ENCODE assay signal across 18 mouse cellular contexts in genomic region chr3:21484052-21484451, GRCm38 (mm10).
DNase-seq lines count a peak whose midpoint lies in the region; ATAC-seq and TF ChIP-seq lines count a peak whose summit lies in the region.
"Had no signal": no experiment of that assay in that cellular context is flagged by ENCODE, and none has a peak within 500 bp of the region (broad histone marks: within the 10 kb centered on the region; RNA-seq: fewer than 3 reads in every experiment).

No protein-coding gene starts in this region.

- no peaks in the 10 kb centered on the region for H3K36me3 ChIP-seq in CH12.LX (replicated peaks in 1 of 2; ENCODE audit: control insufficient read depth in 1 of 2, insufficient read depth in 1 of 2, low read length in 1 of 2)
- H3K36me3 ChIP-seq in kidney, embryonic 14.5 days (ENCODE audit: control insufficient read depth, insufficient read depth, low read length) = no peaks in the 10 kb centered on the region
- H3K36me3 ChIP-seq: embryonic facial prominence, embryonic 13.5 days; forebrain, embryonic 10.5 days; heart, embryonic 13.5 days; hindbrain, embryonic 10.5 days; kidney, embryonic 15.5 days; limb, embryonic 10.5 days; liver, embryonic 12.5 days had no signal

- H3K79me2 ChIP-seq in CH12.LX (replicated peaks; ENCODE audit: control insufficient read depth, extremely low read depth, insufficient read depth, poor library complexity, severe bottlenecking) = no peaks in the 10 kb centered on the region

- DNase-seq in layer of hippocampus, adult 2 months (ENCODE audit: low spot score in 2 of 2) = peak; percentile 18 to 25
- DNase-seq in layer of hippocampus, adult 18-20 months (ENCODE audit: low spot score in 2 of 2) = no peak
- peak; percentile 49 for DNase-seq in CH12.LX (ENCODE audit: extremely low read depth)
- DNase-seq in left cerebral cortex, postnatal 36 days (ENCODE audit: low spot score in 2 of 2) = peak; percentile 46 to 49
- DNase-seq in embryo, embryonic 10 days (ENCODE audit: low spot score) = no peak
- DNase-seq: gastrocnemius, postnatal 36 days; thymus, postnatal 36 days had no signal

- intact Hi-C loops in left cerebral cortex, postnatal 36 days (cut with DNase I) = loop anchor here (10.0 kb wide), 1 partner anchor 829 kb away; no protein-coding TSS in a partner anchor

- no peak overlapping the region for H3K27ac ChIP-seq in layer of hippocampus, adult 2 months
- no peak overlapping the region for H3K27ac ChIP-seq in CH12.LX (ENCODE audit: insufficient read depth, low read depth)
- H3K27ac ChIP-seq in kidney, embryonic 14.5 days (ENCODE audit: low read depth, low read length) = no peak overlapping the region
- H3K27ac ChIP-seq: embryonic facial prominence, embryonic 13.5 days; forebrain, embryonic 10.5 days; heart, embryonic 13.5 days; hindbrain, embryonic 10.5 days; kidney, embryonic 15.5 days; limb, embryonic 10.5 days; liver, embryonic 12.5 days had no signal

- peak overlapping the region; percentile 29; the same call in 1 of the 2 replicates for H3K4me2 ChIP-seq in CH12.LX (ENCODE audit: insufficient read depth, low read depth, poor library complexity, severe bottlenecking)
- no peak overlapping the region for H3K4me2 ChIP-seq in kidney, embryonic 14.5 days (replicated peaks; ENCODE audit: low read depth, low read length)
- H3K4me2 ChIP-seq: embryonic facial prominence, embryonic 13.5 days; heart, embryonic 13.5 days; kidney, embryonic 15.5 days; liver, embryonic 12.5 days had no signal

- H3K4me3 ChIP-seq in layer of hippocampus, adult 2 months = no peak overlapping the region
- no peak overlapping the region for H3K4me3 ChIP-seq in CH12.LX (replicated peaks in 1 of 3; ENCODE audit: low read depth in 2 of 3, low read length in 2 of 3, poor library complexity in 1 of 3)
- no peak overlapping the region for H3K4me3 ChIP-seq in kidney, embryonic 14.5 days (ENCODE audit: low read length)
- H3K4me3 ChIP-seq: embryonic facial prominence, embryonic 13.5 days; forebrain, embryonic 10.5 days; heart, embryonic 13.5 days; hindbrain, embryonic 10.5 days; kidney, embryonic 15.5 days; limb, embryonic 10.5 days; liver, embryonic 12.5 days; megakaryocyte, embryonic 14.5 days had no signal

- 0 out of 2 replicates have a peak, but pooled peaks have one; percentile 8 for ATAC-seq in common myeloid progenitor, adult 5-6 weeks (replicated peaks; ENCODE audit: low read depth, poor library complexity, severe bottlenecking)
- no peak for ATAC-seq in erythroid progenitor cell, adult 5-6 weeks (replicated peaks; ENCODE audit: low FRiP score, poor library complexity, severe bottlenecking)
- no peak for ATAC-seq in kidney, embryonic 14.5 days (ENCODE audit: low FRiP score, low TSS enrichment)
- ATAC-seq: liver, embryonic 12.5 days had no signal

- H3K9ac ChIP-seq in CH12.LX (ENCODE audit: insufficient read depth, low read depth) = no peak overlapping the region
- H3K9ac ChIP-seq in kidney, embryonic 14.5 days (ENCODE audit: low read depth, low read length) = no peak overlapping the region
- H3K9ac ChIP-seq: embryonic facial prominence, embryonic 13.5 days; heart, embryonic 13.5 days; kidney, embryonic 15.5 days; liver, embryonic 12.5 days had no signal

- H3K9me3 ChIP-seq in CH12.LX (replicated peaks; ENCODE audit: low read length) = no peaks in the 10 kb centered on the region
- H3K9me3 ChIP-seq in kidney, embryonic 14.5 days (ENCODE audit: control insufficient read depth, low read length) = no peaks in the 10 kb centered on the region
- H3K9me3 ChIP-seq: embryonic facial prominence, embryonic 13.5 days; forebrain, embryonic 10.5 days; hindbrain, embryonic 10.5 days; kidney, embryonic 15.5 days; limb, embryonic 10.5 days; liver, embryonic 12.5 days had no signal

- no peak for TF ChIP-seq RAD21 in CH12.LX (IDR thresholded peaks at IDR 0.05; ENCODE audit: low read depth, low read length)

- in situ Hi-C loops in CH12.LX (cut with MboI; ENCODE audit: low pct_ligation_motif_present, low pct_unique_long_range_greater_than_20kb, low sequenced_read_pairs) = loop anchor here (25.0 kb wide), 1 partner anchor 453 kb away; no protein-coding TSS in a partner anchor

- 96% methylated on average over 2 of the region's 2 CpGs for WGBS in kidney, embryonic 14.5 days

- dilution Hi-C loops in CH12.LX (cut with MboI; ENCODE audit: extremely low pct_ligation_motif_present, extremely low pct_unique_long_range_greater_than_20kb, low sequenced_read_pairs) = no loop called here

- no peak for TF ChIP-seq POLR2A in CH12.LX (IDR thresholded peaks at IDR 0.05; ENCODE audit: low read depth, low read length)

- no peak for TF ChIP-seq CTCF in layer of hippocampus, adult 2 months (conservative IDR thresholded peaks at IDR 0.05)
- no peak for TF ChIP-seq CTCF in CH12.LX (conservative IDR thresholded peaks at IDR 0.05 in 1 of 2, IDR thresholded peaks at IDR 0.05 in 1 of 2; ENCODE audit: low read depth in 2 of 2, low read length in 2 of 2)

- peak; percentile 55; the same call in 1 of the 2 replicates for TF ChIP-seq EP300 in CH12.LX (IDR thresholded peaks at IDR 0.05; ENCODE audit: low read length)

- H3K27me3 ChIP-seq in CH12.LX (replicated peaks) = no peaks in the 10 kb centered on the region
- H3K27me3 ChIP-seq in kidney, embryonic 14.5 days (ENCODE audit: control insufficient read depth, insufficient read depth, low read length) = no peaks in the 10 kb centered on the region
- H3K27me3 ChIP-seq: embryonic facial prominence, embryonic 13.5 days; heart, embryonic 13.5 days; kidney, embryonic 15.5 days; liver, embryonic 12.5 days; megakaryocyte, embryonic 14.5 days had no signal

- peaks cover 0 to 20% of the 10 kb centered on the region in 2 experiments; a peak in 2 of 4 replicates for H3K4me1 ChIP-seq in CH12.LX (ENCODE audit: control insufficient read depth in 1 of 2, insufficient read depth in 2 of 2)
- 0 out of 2 replicates have a peak, but pooled peaks cover 4% of the 10 kb centered on the region for H3K4me1 ChIP-seq in kidney, embryonic 14.5 days (ENCODE audit: control insufficient read depth, insufficient read depth, low read length)
- H3K4me1 ChIP-seq: liver, embryonic 12.5 days; megakaryocyte, embryonic 14.5 days had no signal

TF ChIP-seq in CH12.LX, 34 proteins besides CTCF, POLR2A, EP300 and RAD21:
- no peak for TF ChIP-seq NELFE (IDR thresholded peaks at IDR 0.05; ENCODE audit: low read depth, low read length)
- peak; percentile 78 for TF ChIP-seq BHLHE40 (IDR thresholded peaks at IDR 0.05; ENCODE audit: low read depth, low read length)
- TF ChIP-seq JUN (IDR thresholded peaks at IDR 0.05; ENCODE audit: insufficient read depth, low read depth, low read length) = no peak
- TF ChIP-seq ETS1 (conservative IDR thresholded peaks at IDR 0.05; ENCODE audit: low read depth, low read length) = no peak

Comparison
In these comparisons a context has a peak if more than half of its experiments do, and no peak if none do; other contexts are left out.
1. DNase-seq: peak in layer of hippocampus, adult 2 months (2 of 2), CH12.LX (single experiment) and left cerebral cortex, postnatal 36 days (2 of 2); none in layer of hippocampus, adult 18-20 months (0 of 2) and embryo, embryonic 10 days (single experiment).